Mouse (Mus musculus): ENCODE measurements around the gene Prdx4. TPM values are rescaled to one million over a fixed set of nuclear protein-coding genes. Genes with fewer than 3 reads are reported as not detected.
"Not testable (repeated sequence)": the region's sequence is repeated elsewhere in the genome, so short reads cannot be mapped to it uniquely, and the experiment has no call there.

The Prdx4 gene
- polyA plus RNA-seq (2016; fragmentation: Nextera tagmentation; extraction: Ambion mirVana), result 248 and 256 TPM in 2 replicates

- no peaks in the 10 kb centered on the region for H3K9me3 ChIP-seq
- no peak within 1 kb of the TSS for H3K4me3 ChIP-seq
- DNase-seq (ENCODE audit: low spot score), result no peak
- H3K36me3 ChIP-seq (replicated peaks), result no peaks in the 10 kb centered on the region
- no peaks in the 10 kb centered on the region for H3K27me3 ChIP-seq (replicated peaks; ENCODE audit: low read depth, poor library complexity, severe bottlenecking)
- H3K27ac ChIP-seq (replicated peaks), result no peak within 1 kb of the TSS
- H3K4me1 ChIP-seq, result no peaks in the 10 kb centered on the region
Observed at GRCm38 (mm10) chrX:155340654-155341053, at the start of gene Prdx4. TSS of gene Prdx4 (minus strand) at chrX:155340754.

DNA sequence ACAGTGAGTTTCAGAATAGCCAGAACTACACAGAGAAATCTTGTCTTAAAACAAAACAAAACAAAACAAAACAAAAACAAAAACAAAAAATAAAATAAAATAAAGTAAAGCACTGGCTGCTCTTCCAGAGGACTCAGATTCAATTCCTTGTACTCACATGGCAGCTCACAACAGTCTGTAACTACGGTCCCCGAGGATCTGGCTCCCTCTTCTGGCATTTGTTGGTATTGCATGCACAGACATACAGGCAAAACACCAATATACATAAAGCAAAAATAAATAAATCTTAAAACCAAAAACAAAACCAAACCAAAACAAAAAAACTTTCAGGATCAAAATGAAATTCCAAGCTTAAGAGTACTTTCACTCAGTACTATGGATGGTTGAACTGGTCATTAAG, 36.0 kb upstream of the Prdx4 start:
- no peaks in the 10 kb centered on the region for H3K27me3 ChIP-seq (replicated peaks; ENCODE audit: low read depth, poor library complexity, severe bottlenecking)
- H3K4me1 ChIP-seq, result no peaks in the 10 kb centered on the region
- no peak overlapping the region for H3K27ac ChIP-seq (replicated peaks)
- no peaks in the 10 kb centered on the region for H3K9me3 ChIP-seq
- H3K4me3 ChIP-seq, result no peak overlapping the region
- WGBS, result 31% methylated on average over 2 of the region's 2 CpGs
- no peaks in the 10 kb centered on the region for H3K36me3 ChIP-seq (replicated peaks)
- peak; percentile 23 for DNase-seq (ENCODE audit: low spot score)

GRCm38 (mm10) chrX:155375458-155375857, 34.9 kb upstream of the Prdx4 start:
- Histone ChIP-seq H3K36me3 (replicated peaks) (no peaks in the 10 kb centered on the region), H3K4me1 (no peaks in the 10 kb centered on the region), H3K27ac (replicated peaks) (no peak overlapping the region), H3K4me3 (no peak overlapping the region), H3K9me3 (no peaks in the 10 kb centered on the region), H3K27me3 (replicated peaks; ENCODE audit: low read depth, poor library complexity, severe bottlenecking) (no peaks in the 10 kb centered on the region)
- 45% methylated on average over 1 of the region's 1 CpGs for WGBS
- no peak for DNase-seq (ENCODE audit: low spot score)

GRCm38 (mm10) chrX:155370110-155370509, 29.6 kb upstream of the Prdx4 start:
- WGBS, result 66% methylated on average over 3 of the region's 3 CpGs
- DNase-seq (ENCODE audit: low spot score); H3K36me3 ChIP-seq (replicated peaks); H3K4me3 ChIP-seq; H3K27ac ChIP-seq (replicated peaks); H3K4me1 ChIP-seq; H3K27me3 ChIP-seq (replicated peaks; ENCODE audit: low read depth, poor library complexity, severe bottlenecking); H3K9me3 ChIP-seq: not testable (repeated sequence)

DNA sequence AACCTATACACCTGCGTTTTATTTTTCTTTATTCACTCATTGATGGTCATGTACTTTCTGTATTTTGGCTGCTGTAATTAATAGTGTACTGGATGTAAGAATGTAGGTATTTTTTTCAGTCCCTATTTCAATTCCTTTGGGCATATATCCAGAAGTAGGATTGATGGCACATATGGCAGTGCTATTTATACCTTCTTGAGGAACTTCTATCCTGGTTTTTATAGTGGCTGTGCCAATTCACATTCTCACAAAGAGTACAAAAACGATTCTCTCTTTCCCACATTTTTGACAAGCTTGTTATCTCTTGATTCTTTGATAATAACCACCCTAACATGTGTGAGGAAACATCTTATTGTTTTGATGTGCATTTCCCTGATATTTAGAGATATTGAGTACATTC, 24.5 kb upstream of the Prdx4 start:
- H3K4me1 ChIP-seq, result no peaks in the 10 kb centered on the region
- H3K27ac ChIP-seq (replicated peaks), result no peak overlapping the region
- no peak overlapping the region for H3K4me3 ChIP-seq
- no peaks in the 10 kb centered on the region for H3K9me3 ChIP-seq
- DNase-seq (ENCODE audit: low spot score), result no peak
- no peaks in the 10 kb centered on the region for H3K27me3 ChIP-seq (replicated peaks; ENCODE audit: low read depth, poor library complexity, severe bottlenecking)
- no peaks in the 10 kb centered on the region for H3K36me3 ChIP-seq (replicated peaks)
- 58% methylated on average over 2 of the region's 2 CpGs for WGBS

DNA sequence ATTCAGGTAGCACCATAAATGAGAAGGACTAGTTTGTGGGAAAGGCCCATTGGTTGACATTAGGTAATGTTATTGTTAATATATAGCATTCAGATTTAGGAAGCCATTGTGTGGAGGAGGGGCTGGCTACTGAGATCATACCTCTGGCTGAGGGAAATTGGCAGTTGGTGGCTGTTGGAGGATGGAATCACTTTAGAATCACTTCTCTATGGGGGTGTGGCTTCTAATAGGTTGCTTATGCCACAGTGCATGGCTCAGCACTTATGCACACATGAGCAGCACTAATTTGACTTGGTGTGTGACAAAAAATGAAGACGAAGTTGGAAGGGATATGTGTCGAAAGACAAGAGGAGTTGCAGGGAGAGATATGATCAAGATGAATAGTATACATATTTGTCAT, 5.7 kb upstream of the Prdx4 start:
- Histone ChIP-seq H3K27ac (replicated peaks) (no peak overlapping the region), H3K27me3 (replicated peaks; ENCODE audit: low read depth, poor library complexity, severe bottlenecking) (no peaks in the 10 kb centered on the region), H3K36me3 (replicated peaks) (no peaks in the 10 kb centered on the region), H3K4me1 (no peaks in the 10 kb centered on the region), H3K4me3 (no peak overlapping the region), H3K9me3 (no peaks in the 10 kb centered on the region)
- no peak for DNase-seq (ENCODE audit: low spot score)
- WGBS, result 86% methylated on average over 2 of the region's 2 CpGs

DNA sequence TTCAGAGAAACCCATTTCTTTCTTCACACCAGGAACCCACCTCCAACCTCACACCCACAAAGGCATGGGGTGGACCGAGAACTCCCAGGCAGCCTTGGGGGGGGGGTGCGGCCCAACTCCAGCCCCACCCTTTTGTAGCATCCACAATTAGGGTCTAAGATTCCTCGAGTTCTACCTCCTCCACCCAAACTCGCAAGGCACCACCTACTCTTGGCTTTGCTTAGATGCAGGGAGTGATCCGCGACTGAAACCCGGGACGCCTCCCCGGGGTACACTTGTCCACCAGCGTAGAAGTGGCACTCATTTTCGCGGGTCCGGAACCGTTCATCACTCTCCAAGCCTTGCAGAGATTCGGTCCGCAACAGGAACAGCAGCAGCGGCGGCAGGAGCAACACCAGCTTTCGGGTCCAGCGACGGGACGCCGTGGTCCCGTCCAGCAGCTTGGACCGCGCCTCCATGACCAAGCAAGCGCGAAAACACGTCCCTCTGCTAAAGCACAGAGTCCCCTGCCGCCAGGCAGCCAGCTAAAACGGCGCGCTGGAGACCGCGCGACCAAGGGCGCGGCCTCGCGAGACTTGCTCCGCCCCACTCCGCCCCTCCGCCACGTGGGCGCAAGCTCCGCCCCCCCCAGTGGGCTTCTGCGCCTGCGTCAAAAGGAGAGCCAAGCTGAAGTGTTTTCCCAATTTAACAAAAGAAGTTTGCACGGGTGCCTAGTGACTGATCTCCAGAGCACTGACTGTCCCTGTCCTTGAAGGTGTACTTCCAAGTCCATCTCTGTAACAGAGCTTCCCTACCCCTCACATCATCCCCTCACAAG, 2.4 kb downstream of the Prdx4 start:
- WGBS, result 18% methylated on average over 49 of the region's 49 CpGs
- Histone ChIP-seq H3K36me3 (replicated peaks) (peaks cover 9% of the 10 kb centered on the region), H3K4me1 (no peaks in the 10 kb centered on the region), H3K4me3 (peak overlapping the region; percentile 67), H3K9me3 (no peaks in the 10 kb centered on the region), H3K27me3 (replicated peaks; ENCODE audit: low read depth, poor library complexity, severe bottlenecking) (no peaks in the 10 kb centered on the region), H3K27ac (replicated peaks) (peak overlapping the region; percentile 87)
- DNase-seq (ENCODE audit: low spot score), result peak; percentile 90

GRCm38 (mm10) chrX:155337567-155337904, 3.0 kb downstream of the Prdx4 start:
- Histone ChIP-seq H3K4me1 (no peaks in the 10 kb centered on the region), H3K36me3 (replicated peaks) (peaks cover 15% of the 10 kb centered on the region), H3K9me3 (no peaks in the 10 kb centered on the region), H3K4me3 (peak overlapping the region; percentile 67), H3K27me3 (replicated peaks; ENCODE audit: low read depth, poor library complexity, severe bottlenecking) (no peaks in the 10 kb centered on the region), H3K27ac (replicated peaks) (peak overlapping the region; percentile 87)
- DNase-seq (ENCODE audit: low spot score), result no peak
- 20% methylated on average over 7 of the region's 7 CpGs for WGBS

GRCm38 (mm10) chrX:155318005-155318404, 22.5 kb downstream of the Prdx4 start:
- 43% methylated on average over 4 of the region's 4 CpGs for WGBS
- Histone ChIP-seq H3K27me3 (replicated peaks; ENCODE audit: low read depth, poor library complexity, severe bottlenecking) (no peaks in the 10 kb centered on the region), H3K9me3 (no peaks in the 10 kb centered on the region), H3K4me1 (no peaks in the 10 kb centered on the region), H3K27ac (replicated peaks) (no peak overlapping the region), H3K4me3 (no peak overlapping the region), H3K36me3 (replicated peaks) (0 out of 2 replicates have a peak, but pooled peaks cover 3% of the 10 kb centered on the region)
- DNase-seq (ENCODE audit: low spot score), result peak; percentile 40

DNA sequence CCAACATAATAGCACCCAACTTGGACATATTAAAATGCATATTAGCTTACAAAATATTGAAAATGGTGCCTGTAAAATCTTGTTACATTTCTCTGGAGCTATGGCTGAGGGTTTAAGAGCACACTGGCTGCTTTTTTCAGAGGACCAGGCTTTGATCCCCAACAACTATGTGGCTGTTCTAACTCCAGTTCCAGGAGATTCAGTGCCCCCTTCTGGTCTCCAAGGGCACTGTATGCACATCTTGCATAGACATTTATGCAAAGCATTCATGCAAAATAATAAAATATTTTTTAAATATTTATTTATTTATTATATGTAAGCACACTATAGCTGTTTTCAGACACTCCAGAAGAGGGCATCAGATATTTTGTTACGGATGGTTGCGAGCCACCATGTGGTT, 34.2 kb downstream of the Prdx4 start:
- no peak for DNase-seq (ENCODE audit: low spot score)
- no peak overlapping the region for H3K27ac ChIP-seq (replicated peaks)
- no peaks in the 10 kb centered on the region for H3K36me3 ChIP-seq (replicated peaks)
- no peaks in the 10 kb centered on the region for H3K4me1 ChIP-seq
- no peaks in the 10 kb centered on the region for H3K9me3 ChIP-seq
- no peak overlapping the region for H3K4me3 ChIP-seq
- H3K27me3 ChIP-seq (replicated peaks; ENCODE audit: low read depth, poor library complexity, severe bottlenecking), result no peaks in the 10 kb centered on the region
- WGBS, result 98% methylated on average over 2 of the region's 2 CpGs

DNA sequence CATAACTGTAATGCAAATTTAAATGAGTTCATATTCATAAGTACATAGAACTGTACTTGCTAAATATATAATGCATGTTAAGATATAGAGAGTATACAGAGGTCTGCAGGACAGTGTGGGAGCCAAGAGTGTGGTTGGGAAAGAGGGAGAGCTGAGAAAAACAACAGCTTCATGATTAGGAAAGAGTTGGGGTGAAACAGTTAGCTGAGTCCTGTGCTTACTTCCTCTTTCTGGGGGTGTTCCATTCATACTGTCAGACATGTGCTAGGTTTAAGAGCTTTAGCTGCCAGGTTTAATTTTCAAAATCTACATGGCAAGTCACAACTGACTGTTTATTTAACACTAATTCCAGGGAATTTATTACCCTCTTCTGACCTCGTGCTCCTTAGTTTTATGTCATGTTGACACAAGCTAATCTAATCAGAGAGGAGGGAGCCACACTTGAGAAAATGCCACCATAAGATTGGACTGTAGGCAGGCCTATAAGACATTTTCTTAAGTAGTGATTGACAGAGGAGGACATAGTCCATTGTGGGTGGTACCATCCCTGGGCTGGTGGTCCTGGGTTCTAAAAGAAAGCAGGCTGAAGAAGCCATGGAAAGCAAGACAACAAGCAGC, 60.0 kb downstream of the Prdx4 start:
- WGBS, result 44% methylated on average over 1 of the region's 1 CpGs
- Histone ChIP-seq H3K36me3 (replicated peaks) (no peaks in the 10 kb centered on the region), H3K4me3 (no peak overlapping the region), H3K27me3 (replicated peaks; ENCODE audit: low read depth, poor library complexity, severe bottlenecking) (no peaks in the 10 kb centered on the region), H3K9me3 (no peaks in the 10 kb centered on the region), H3K27ac (replicated peaks) (no peak overlapping the region), H3K4me1 (no peaks in the 10 kb centered on the region)
- no peak for DNase-seq (ENCODE audit: low spot score)

DNA sequence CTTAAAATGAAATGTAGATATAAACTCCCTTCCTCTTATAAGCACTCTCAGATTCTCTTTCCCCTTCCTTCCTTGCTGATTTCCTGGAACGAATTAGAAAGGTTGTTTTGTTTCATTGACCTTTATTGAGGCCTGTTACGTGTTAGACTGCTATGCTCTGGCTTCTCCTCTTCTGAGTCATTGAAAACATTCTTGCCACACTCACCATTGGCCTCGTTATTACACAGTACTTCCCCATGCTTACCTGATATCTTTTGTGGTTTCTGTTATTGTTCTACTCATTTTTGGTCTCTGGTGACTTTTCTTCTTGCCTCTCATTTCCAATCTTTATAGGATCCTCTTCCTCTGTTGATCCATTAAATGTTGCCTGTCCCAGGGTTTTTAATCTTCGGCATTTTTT, 62.1 kb downstream of the Prdx4 start:
- 75% methylated on average over 4 of the region's 4 CpGs for WGBS
- Histone ChIP-seq H3K4me3 (no peak overlapping the region), H3K4me1 (no peaks in the 10 kb centered on the region), H3K27ac (replicated peaks) (no peak overlapping the region), H3K9me3 (no peaks in the 10 kb centered on the region), H3K36me3 (replicated peaks) (no peaks in the 10 kb centered on the region), H3K27me3 (replicated peaks; ENCODE audit: low read depth, poor library complexity, severe bottlenecking) (no peaks in the 10 kb centered on the region)
- no peak for DNase-seq (ENCODE audit: low spot score)
